Mouse (Mus musculus): ENCODE results near the gene Adam21. TPM values are rescaled to one million over a fixed set of nuclear protein-coding genes. Genes with fewer than 3 reads are reported as not detected.
A peak's percentile ranks its signal among the peaks of the same experiment; 100 is the strongest.
"Not testable (repeated sequence)": the region's sequence is repeated elsewhere in the genome, so short reads cannot be mapped to it uniquely, and the experiment has no call there.

Adam21 gene
- polyA plus RNA-seq, 1 experiment from 2014 or later = 0.17 TPM

GRCm38 (mm10) chr12:81532316-81533028, 35.8 kb downstream of the Adam21 start, which contains the start of the genes Gm20498 and Synj2bp:
Gm20498 (minus strand) TSS chr12:81532905.
Synj2bp (minus strand) TSS chr12:81532911.
- peak; percentile 89 for ATAC-seq (replicated peaks; ENCODE audit: low FRiP score, low read depth)
- Histone ChIP-seq H3K27ac (peak within 1 kb of the TSS; percentile 85), H3K4me1 (replicated peaks; ENCODE audit: insufficient read depth, low read length) (peaks cover 6% of the 10 kb centered on the region), H3K27me3 (ENCODE audit: insufficient read depth, low read length) (no peaks in the 10 kb centered on the region), H3K4me2 (ENCODE audit: low read length) (peak within 1 kb of the TSS; percentile 59), H3K9me3 (replicated peaks; ENCODE audit: low read length) (no peaks in the 10 kb centered on the region), H3K36me3 (ENCODE audit: insufficient read depth, low read length) (no peaks in the 10 kb centered on the region), H3K4me3 (replicated peaks; ENCODE audit: low read depth, low read length) (peak within 1 kb of the TSS; percentile 91), H3K9ac (ENCODE audit: low read depth, low read length) (peak within 1 kb of the TSS; percentile 69)
- TF ChIP-seq CTCF (IDR thresholded peaks at IDR 0.05; ENCODE audit: low read depth) = no peak
- DNase-seq (ENCODE audit: low spot score) = peak; percentile 94
- under 1% methylated on average over 46 of the region's 46 CpGs for WGBS

- DNase-seq (ENCODE audit: low spot score); H3K4me3 ChIP-seq (replicated peaks; ENCODE audit: low read depth, low read length); H3K4me1 ChIP-seq (replicated peaks; ENCODE audit: insufficient read depth, low read length); H3K4me2 ChIP-seq (ENCODE audit: low read length); H3K9me3 ChIP-seq (replicated peaks; ENCODE audit: low read length); H3K27me3 ChIP-seq (ENCODE audit: insufficient read depth, low read length); H3K9ac ChIP-seq (ENCODE audit: low read depth, low read length); H3K27ac ChIP-seq; H3K36me3 ChIP-seq (ENCODE audit: insufficient read depth, low read length); ATAC-seq (replicated peaks; ENCODE audit: low FRiP score, low read depth): not testable (repeated sequence)
- 83% methylated on average over 5 of the region's 8 CpGs for WGBS
These were observed 37.7 kb downstream of the Adam21 start for GRCm38 (mm10) chr12:81530587-81530986.

Other genes starting within 250 kb of the Adam21 start
- gene Slc8a3, start 235.3 kb downstream of the Adam21 start, polyA plus RNA-seq (2015; fragmentation: Nextera tagmentation; extraction: Ambion mirVana) = 0.05 and 0.09 TPM in 2 replicates
- gene Gm4787, start 189.0 kb downstream of the Adam21 start, polyA plus RNA-seq (2015; fragmentation: Nextera tagmentation; extraction: Ambion mirVana) = 0.18 and 0.22 TPM in 2 replicates
- 0.24 TPM in 2 replicates for gene Adam4, start 146.5 kb downstream of the Adam21 start, polyA plus RNA-seq (2015; fragmentation: Nextera tagmentation; extraction: Ambion mirVana)
- 193 and 226 TPM in 2 replicates for gene Cox16, start 83.3 kb downstream of the Adam21 start, polyA plus RNA-seq (2015; fragmentation: Nextera tagmentation; extraction: Ambion mirVana)
- 27.3 and 30.5 TPM in 2 replicates for gene Gm20498, start 35.6 kb downstream of the Adam21 start, polyA plus RNA-seq (2015; fragmentation: Nextera tagmentation; extraction: Ambion mirVana)
- 34.9 and 35.1 TPM in 2 replicates for gene Synj2bp, start 35.6 kb downstream of the Adam21 start, polyA plus RNA-seq (2015; fragmentation: Nextera tagmentation; extraction: Ambion mirVana)
- 53.4 and 54.5 TPM in 2 replicates for gene Med6, start 26.5 kb upstream of the Adam21 start, polyA plus RNA-seq (2015; fragmentation: Nextera tagmentation; extraction: Ambion mirVana)
- 1.4 and 2.1 TPM in 2 replicates for gene Ttc9, start 62.8 kb upstream of the Adam21 start, polyA plus RNA-seq (2015; fragmentation: Nextera tagmentation; extraction: Ambion mirVana)
- 1.3 and 1.4 TPM in 2 replicates for gene Map3k9, start 212.7 kb upstream of the Adam21 start, polyA plus RNA-seq (2015; fragmentation: Nextera tagmentation; extraction: Ambion mirVana)

Data from kidney, postnatal 0 days (tissue).